Mouse (Mus musculus): ENCODE measurements around the gene Pom121.

DNA sequence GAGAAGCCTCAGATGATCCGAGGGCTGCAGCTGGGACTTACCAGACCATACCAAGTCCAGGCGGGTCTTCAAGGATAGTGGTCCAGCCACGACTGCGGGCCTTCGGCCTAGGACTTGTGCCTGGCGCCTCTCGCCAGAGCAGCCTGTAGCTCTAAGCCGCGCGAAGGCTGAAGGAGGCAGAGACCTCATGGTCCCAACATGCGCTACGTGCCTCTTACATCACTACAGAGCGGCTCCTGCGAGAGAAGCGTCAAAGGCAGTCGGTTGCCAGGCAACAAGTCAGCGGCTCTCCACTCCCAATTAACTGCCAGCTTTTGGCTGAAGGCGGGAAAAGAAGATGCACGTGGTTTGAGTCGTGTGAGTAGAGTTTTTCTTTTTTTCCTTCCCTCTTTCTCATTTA is 10.3 kb upstream of the Pom121 start:
- no peak for TF ChIP-seq POLR2A (IDR thresholded peaks at IDR 0.05; ENCODE audit: borderline replicate concordance, low read depth, low read length)
- no peak for TF ChIP-seq CTCF (IDR thresholded peaks at IDR 0.05; ENCODE audit: low read depth, low read length)

Data from bone marrow macrophage, adult 2 months (primary cell).